Mouse (Mus musculus) layer of hippocampus, postnatal 10 days (tissue): Measurements from ENCODE around the gene Pkn1. TPM values are rescaled to one million over a fixed set of nuclear protein-coding genes. Genes with fewer than 3 reads are reported as not detected.

ENCODE experiments used
- DNase-seq, 2 experiments: peaks; one replicate each; pipeline ENCODE4 v3.0.0; 2021; ENCODE audit warnings: low spot score in 2 of 2
- long read RNA-seq: library from polyadenylated mRNA; stranded (forward); transcript quantifications from one replicate; pipeline ENCODE4 v2.0.0, GENCODE M21; 2023
- total RNA-seq, 2 experiments: library from RNA; stranded (reverse); gene quantifications; 2 replicates each; pipeline ENCODE4 v1.2.3; 2021

Pkn1 gene
- total RNA-seq: 10 to 100 TPM; 65.0 to 73.7 TPM
- long read RNA-seq, full-length matches to known transcripts: 15 of 47 reads
- long read RNA-seq, partial matches to known transcripts: 10 of 47 reads
- long read RNA-seq, other reads (novel, unspliced or antisense): 22 of 47 reads

DNA sequence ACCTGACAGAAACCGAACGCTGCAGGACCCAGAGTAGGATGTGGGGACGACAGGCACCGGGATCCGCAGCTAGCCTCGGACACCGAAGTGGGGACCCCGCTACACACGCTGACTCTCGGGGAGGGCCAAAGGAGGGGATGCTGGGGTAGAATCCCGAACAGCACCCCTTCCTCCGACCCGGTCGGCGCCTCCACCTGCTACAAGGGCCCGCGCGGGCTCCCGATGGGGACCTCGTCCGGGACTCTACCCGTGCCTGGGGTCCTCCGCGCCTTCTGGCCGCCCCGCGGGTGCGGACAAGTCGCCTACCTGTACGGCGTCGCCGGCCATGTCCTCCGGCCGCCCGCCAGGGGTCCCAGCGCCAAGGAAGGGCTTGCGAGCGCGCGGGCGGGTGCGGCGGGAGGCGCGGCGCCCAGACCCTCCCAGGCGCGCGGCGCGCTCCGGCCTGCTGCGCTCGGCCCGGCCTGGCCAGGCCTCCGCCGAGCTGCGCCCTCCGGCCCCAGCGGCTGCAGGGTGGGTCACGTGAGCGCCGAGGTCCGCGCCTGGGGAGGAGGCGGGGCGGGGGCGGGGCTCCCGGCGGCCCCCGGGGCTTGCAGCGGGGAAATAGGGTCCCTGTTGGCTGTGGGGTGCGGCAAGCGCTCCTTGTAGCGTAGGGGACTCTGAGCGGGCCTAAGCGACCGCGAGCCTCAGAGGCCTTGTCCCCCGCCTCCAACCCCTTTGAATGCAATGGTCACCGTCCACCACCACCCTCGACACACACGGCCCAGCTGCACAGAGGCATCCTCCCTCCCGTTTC is at the start of gene Pkn1:
Pkn1 (minus strand) TSS at position 519 of the 793 bp plus-strand sequence.
- peak; percentile 44 to 75 for DNase-seq

DNA sequence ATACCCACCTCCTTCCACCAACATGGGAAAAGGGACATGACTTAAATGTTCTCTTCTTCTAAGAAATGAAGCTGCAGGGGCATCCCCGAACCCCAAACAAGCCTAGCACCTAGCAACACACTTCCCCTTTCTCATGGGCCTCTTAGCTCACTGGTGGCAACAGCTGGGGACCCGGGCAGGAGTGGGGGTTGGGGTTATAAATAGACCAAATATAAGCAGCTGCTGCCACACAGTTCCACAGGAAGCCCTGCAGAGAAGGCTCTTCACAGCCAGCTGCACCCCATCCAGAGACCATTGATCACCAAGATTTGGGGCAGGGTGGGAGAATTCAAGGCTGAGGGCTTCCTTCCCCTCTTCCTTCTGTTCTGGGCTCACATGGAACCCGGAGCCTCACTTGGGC is 49.7 kb upstream of the Pkn1 start:
- no peak for DNase-seq

DNA sequence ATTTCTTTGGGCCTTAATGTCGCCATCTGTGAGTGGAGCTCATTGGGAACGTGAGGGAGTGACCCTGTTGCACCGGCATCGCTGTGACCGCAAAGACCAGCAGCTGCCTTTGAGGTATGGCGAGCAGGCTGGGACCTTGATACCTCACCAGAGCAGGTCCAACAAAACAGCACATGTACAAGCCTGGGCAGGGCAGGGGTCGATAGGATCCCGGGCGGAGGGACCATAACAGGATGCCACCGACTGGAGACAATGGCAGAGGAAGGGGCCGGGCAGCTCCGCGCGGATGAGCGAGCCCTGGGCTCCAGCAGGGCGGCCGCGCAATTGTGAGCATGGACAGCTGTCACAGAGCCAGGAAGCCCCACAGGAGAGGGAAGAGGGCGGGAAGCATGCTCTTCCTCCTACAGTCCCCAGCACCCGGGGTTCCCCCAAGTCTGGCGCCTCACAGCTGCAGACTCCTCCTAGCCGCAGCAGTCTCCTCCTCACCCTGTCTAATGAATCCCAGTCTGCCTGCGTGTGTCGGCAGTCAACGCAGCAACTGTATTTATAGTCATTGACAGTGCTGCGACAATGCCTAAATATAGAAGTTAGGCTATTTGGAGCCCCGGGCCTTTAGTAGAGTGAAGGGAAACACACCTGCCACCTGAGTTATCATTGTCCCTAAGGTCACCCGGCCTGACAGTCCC is 48.8 kb upstream of the Pkn1 start:
- peak; percentile 38 to 40 for DNase-seq

DNA sequence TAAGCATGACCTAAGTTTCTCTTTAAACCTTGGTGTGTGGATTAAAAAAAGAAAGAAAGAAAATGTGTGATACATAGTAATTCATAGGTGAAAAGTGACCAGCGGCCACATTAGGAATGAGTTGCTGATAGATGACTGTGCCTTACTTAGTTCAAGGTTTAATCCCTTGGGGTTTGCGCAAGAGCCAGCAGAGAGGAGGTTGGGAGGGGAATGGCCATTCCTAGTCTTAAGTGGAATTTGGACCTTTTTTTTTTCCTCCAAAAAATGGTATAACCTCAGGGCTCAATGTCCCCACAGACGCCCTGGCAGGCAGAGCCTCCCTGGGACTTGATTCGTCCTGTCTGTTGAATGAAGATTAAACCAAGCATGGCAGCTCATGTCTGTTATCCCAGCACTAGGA is 45.1 kb upstream of the Pkn1 start:
- DNase-seq: no peak

DNA sequence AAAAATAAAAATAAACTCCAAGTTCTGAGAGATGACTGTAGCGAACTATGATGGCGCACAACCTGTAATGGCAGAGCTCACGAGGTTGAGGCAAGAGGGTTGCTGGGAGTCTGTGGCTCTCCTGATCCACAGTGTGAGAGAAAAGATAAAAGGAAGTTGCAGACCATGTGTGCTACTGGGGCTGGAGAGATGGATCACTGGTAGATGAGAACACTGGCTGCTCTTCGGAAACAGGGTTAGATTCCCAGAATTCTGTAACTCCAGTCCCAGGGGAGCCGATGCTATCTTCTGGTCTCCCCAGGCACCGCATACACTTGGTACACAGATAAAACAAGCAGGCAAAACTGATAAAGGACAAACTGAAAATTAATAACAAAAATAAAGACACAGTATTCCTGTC is 44.0 kb upstream of the Pkn1 start:
- DNase-seq: no peak

DNA sequence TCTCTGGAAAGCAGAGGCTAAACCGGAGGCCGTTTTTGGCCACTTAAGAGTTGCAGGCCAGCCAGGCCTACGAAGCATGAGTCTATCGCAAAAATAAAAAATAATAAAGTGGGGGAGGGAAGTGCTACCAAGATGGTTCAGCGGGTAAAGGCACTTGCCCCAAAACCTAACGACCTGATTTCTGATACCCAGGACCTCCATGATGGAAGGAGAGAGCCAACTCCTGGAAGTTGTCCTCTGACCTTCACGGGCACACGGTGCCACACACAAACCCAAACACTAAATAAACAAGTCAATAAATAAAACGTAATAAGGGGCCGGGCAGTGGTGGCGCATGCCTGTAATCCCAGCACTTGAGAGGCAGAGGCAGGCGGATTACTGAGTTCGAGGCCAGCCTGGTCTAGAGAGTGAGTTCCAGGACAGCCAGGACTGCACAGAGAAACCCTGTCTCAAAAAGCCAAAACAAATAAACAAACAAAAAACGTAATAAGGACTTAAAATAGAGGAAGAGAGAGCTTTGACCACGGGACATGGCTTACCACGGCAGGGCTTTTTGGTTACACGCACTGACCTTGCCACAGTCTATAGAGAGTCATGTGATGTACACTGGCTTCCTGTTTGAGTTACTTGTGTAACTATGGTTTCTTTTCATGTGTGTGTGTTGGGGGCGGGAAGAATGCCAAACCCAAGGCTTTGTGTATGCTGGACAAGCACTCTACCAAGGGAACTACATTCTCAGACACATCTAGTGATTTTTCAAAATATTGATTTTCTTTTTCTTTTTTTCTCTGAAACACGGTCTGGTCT is 43.1 kb upstream of the Pkn1 start:
- DNase-seq: no peak

DNA sequence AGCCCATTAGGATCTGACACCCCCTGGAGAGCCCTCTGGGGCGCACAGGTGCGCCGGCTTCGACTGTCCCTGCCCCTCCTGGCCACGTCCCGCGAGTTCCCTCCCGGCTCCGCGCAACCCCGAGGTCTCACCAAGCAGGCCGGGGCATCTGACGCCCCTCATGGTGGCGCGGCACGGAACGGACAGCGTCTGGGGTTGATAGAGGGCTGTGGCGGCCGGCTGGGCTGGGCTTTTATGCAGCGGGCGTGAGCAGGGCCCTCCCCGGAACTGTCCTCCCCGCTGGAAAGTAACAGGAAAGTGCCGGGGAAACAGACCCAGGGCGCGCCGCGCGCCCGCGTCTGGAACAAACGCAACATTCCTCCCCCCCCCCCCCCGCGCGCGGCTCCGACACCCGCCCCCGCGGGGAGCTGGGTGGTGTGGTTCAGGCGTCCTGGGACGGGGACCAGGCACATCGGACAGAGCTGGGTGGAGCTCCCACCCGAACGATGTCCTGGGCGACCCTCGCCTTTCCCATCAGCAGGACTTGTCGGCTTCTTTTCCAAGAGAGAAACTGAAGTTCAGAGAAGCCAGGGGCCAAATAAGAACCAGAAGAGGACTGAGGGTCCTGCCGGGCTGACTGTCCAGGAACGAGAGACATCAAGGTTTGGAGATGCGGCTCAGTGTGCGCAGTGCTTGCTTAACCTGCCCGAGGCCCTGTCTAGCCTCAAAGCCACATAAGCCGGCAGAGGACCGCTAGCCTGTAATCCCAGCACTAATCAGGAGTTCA is 42.2 kb upstream of the Pkn1 start, which contains the start of gene Adgre5:
Adgre5 (minus strand) TSS at position 351 of the 766 bp plus-strand sequence.
- peak; percentile 29 to 33 for DNase-seq

DNA sequence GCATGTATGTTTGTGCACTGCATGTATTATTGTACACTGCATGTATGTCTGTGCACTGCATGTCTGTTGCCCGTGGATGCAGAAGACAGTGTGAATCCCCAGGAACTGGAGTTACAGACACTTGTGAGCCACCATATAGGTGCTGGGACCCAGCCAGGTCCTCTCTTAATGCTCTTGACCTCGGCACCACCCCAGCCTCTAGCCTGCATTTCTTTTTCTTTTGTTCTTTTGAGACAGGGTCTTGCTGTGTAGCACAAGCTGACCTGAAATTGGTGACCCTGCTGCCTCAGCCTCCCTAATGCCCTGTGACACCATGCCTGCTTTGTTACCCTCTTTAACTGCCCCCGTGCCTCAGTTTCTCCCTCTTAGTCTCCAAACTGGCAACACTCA is 41.6 kb upstream of the Pkn1 start:
- DNase-seq: no peak

DNA sequence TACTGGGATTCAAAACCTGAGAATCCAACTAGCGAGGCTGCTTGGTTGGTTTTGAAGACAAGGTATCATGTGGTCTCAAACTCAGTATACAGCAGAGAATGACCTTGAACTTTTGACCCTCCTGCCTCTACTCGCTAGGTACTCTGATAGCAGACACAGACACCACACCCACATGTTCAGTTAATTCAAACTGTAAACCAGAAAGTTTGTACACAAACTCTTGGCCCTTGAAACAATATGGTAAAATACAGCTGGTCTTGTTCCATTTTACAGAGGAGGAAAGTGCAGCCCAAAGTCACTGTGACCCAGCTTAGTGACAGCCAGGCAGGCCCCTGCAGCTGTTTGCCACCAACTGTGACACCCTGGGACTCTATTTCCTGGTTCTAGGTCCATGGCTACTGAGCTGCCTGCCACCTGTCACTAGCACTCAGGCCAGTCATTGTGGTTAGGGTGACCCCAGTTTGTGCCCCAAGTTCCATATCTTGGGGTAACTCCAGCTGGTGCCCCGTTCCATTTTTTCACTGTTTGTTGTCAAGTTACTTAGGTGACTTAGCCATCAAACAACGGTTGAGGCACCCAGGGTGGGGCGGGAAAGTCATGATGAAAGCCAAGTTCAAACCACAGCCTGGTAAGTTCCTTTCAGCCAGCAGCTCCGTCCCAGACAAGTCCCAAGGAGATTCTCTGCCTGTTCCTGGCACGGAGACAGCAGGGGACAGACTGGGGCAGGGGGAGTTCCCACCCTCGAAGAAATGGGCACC is 40.9 kb upstream of the Pkn1 start:
- DNase-seq: no peak

DNA sequence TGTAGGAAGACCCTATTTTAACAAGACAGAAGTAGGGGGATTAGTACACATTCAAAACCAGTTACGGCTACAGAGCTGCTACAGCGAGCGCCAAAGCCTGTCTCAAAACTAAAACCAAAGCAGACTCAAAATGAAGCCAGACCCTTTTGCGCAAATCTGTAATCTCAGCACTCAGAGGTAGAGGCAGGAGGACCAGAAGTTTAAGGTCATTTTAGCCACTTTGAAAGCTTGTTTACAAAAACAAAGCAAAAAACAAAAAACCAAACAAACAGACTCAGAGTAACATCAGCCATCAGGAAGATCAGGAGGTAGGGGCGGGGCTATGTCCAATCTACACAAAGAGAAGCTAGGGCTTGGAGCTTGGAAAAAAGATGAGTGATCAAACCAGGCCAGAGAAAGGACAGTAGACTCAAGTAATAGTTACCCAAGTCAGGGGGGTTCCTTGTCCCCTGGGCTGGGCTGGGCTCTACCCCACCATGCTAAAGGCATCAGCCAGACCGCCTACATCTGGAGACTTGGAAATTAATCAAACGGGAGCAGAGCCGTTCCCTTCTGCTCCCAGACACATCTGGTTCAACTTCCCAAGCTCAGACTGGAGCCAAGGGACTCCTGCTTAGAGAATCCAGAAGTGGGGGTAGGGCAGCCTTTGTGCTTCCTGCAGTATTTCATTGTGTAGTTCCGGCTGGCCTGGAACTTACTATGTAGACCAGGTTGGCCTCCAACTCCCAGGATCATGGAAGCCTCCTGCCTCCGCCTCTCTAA is 40.2 kb upstream of the Pkn1 start:
- DNase-seq: no peak

DNA sequence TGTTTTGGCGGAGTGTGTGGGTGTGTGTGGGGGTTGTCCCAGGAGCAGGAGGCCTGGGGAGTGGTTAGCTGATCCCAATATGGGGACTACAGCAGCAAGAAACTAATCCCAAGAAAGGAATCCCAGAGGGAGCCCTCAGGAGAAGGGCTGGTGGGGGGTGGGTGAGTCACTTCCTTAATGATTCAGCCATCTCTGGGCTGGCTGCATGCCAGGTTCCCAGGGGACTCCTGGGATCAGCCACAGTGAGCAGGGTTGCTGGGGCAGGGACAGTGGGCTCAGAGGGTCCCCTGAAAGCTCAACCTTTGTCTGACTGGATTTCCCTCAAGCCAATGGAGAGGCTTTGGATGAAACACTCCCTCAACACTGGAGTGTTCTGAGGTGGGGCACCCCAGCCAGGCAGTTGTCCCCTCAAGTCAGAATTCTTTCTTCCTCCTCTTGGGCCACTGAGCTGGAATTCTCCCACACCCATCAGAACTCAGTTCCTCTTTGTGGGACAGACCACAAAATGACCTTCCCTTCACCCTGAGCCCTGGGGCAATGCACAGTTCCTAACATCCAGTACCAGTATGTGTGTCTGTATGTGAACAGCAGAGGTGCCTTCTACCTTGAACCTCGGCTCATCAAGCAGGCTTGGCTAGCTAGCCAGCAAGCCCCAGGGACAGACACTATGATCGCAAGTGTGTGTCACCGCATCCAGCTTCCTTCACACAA is 39.0 kb upstream of the Pkn1 start:
- DNase-seq: no peak

DNA sequence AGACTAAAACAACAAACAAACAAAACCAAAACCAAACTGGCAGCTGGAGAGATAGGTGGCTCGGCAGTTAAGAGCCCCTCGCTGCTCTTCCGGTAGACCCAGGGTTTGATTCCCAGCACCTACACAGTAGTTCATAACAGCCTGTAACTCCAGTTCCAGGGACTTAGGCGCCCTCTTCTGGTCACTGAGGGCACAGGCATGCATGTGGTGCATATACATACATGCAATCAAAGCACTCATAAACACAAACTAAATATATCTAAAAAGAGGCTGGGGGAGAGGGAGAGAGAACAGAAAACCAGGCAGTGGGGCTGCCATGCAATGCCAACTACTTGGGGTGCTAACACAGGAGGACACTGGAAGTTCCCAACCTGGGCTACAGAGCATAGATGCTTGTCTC is 38.4 kb upstream of the Pkn1 start:
- DNase-seq: no peak

DNA sequence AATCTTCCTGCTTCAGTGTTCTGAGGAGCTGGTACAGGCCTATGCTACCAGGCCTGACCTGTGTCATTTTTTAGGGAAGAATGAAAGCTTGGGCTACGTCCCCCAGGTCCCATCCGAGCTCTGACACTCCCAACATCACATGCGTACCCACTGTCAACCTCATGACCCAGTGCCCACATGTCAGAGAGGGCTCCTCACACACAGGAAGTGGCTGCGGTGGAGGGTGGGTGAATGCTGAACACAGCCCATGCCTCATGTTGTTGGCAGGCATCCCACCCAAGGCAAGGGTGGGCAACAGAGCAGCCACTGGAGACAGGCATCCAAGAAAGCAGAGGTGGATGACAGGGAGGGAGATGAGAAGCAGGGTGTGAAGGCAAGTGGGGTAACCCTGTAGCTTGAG is 37.7 kb upstream of the Pkn1 start:
- DNase-seq: no peak

DNA sequence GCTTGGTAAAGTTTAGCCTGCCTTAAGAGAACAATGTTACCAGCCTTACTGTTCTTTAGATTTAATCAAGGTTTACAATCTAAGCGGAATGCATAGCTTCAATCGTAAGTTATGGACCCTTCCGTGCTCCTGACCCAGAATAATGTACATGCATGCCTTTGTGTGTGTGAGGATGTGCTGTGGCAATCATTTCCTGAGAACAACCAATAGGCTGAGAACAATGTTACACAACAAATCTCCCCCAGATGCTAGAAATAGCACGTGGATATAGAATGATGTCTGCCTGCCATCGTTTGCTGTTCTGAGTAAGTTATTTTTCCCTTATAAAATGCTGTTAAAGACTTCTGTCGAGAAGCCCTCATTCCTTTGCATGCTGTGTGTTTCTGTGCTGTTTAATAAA is 33.9 kb upstream of the Pkn1 start:
- DNase-seq: no peak

DNA sequence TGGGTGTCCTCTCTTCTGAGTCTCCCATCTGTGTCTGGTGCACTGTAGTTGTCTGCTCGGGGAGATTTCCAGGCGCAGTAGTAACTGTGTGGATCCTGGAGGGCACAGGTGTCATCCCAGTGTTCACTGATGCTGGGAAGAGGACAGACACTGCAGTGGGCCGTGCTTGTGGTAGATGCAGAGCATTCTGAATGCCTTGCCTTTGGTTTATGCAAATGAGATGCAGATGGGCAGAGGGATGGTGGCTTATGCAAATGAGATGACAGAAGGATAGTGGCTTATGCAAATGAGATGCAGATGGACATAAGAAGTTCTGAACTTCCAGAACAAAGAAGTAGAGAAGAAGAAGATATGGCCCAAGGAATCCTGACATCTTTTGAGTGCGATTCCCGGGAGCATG is 32.9 kb upstream of the Pkn1 start:
- DNase-seq: no peak

DNA sequence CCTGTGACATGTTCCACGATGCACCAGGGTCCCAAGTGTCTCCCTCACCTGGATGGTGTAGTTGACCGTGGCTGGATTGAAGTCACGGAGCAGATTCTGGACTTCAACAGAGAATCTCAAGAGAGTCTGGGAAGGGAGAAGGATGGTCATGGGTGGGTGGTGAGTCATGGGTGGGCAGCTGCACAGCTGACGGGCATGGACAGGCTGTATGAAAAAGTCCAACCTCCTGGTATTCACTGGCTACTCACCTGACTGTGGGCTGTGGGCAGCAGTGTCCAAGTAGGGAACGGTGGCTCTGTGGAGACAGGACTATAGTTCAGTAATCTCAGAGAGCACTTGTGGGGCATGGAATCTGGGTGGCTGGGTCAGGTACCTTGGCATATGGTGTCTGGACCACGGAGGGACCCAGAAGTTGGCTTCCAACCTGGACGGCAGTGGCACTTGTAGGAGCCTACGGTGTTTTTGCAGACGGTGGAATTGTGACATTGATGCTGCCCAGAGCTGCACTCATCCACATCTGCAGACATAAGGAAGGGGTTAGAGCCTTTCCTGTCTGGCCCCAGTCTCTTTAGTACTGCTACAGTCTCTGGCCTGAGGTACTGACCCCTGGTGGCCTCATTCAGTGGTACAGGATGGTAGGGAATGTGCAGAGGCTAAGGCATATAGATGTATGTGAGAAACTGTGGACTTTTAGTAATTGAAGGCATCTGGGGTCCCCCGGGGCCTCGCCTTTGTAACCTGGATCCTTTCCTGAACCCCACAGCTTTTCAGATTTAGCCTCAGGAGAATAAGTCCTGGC is 30.2 kb upstream of the Pkn1 start:
- peak in 1 of 2 experiments; percentile 40 for DNase-seq

DNA sequence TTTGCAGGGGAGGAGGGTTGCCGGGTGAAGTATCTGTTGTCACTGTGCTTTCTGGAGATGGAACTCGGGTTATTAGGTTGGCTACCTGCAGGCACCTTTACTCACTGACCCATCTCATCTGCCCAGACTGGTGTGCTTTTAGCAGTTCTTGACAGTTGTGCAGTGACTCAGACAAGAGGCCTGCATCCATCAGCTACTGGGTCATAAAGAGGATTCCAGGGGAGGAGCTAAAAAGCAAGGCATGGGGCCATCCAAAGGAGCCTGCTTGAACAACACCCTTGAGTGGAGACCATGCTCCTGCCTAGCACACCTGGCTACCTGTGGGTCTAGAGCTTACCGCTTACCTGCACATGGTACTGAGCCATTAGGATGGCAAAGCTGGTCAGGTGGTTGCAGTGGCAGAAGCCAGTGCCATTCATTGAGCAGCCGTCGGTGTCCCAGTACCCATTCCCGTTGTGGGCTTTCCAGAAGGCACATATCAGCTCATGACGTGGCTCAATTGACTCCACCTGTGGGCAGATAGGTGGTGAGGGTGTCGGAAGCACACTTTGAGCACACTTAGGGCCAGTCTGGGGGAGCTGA is 26.6 kb upstream of the Pkn1 start:
- no peak for DNase-seq
